Mouse (Mus musculus): ENCODE data around the gene Kcnt2.

DNA sequence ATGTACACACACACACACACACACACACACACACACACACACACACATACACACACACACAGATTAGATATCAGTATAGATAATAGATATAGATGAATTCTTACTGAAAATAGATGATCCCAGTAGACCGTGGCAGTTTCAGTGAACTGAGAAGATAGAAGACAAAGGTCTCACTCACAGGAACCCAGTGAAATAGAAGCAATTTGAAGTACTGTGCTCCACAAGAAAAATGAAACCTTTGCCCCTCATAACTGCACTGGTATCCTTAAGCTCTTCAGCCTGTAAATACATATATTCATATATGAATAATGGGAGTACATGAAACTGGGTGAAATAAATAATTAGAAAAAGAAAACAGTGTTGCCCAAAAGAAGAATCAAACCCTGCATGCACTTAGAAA is 197.9 kb downstream of the Kcnt2 start:
- TF ChIP-seq GATA1 (IDR thresholded peaks at IDR 0.05; ENCODE audit: borderline replicate concordance, low read length) (no peak), POLR2AphosphoS5 (IDR thresholded peaks at IDR 0.05; ENCODE audit: insufficient replicate concordance, low read depth, low read length) (no peak)
